Mouse (Mus musculus) forebrain, embryonic 13.5 days (tissue): ENCODE measurements at regions not wholly inside any gene's neighbourhood (a gene's known extent, or its start where the extent isn't known, plus 50 kb on each side); places are given as distances from the start of the nearest gene placed in this dataset.

Source experiments
- ATAC-seq: fragments of 200-750 bp; cut with Nextera tagmentation; 2 replicates; pipeline ENCODE4 v1.8.0; 2017
- H3K27ac ChIP-seq: fragments of 300-500 bp; sonication (generic); 2 replicates; pipeline ENCODE4 v1.5.1; 2015; ENCODE audit warnings: inconsistent platforms, mild to moderate bottlenecking, moderate library complexity
- H3K27me3 ChIP-seq: fragments of 300-500 bp; sonication (generic); 2 replicates; pipeline ENCODE4 v1.6.1; 2015; ENCODE audit warnings: mild to moderate bottlenecking, inconsistent platforms
- H3K36me3 ChIP-seq: fragments of 300-500 bp; sonication (generic); 2 replicates; pipeline ENCODE4 v1.6.1; 2015; ENCODE audit warnings: mild to moderate bottlenecking, inconsistent platforms; ENCODE audit not compliant: poor library complexity, severe bottlenecking
- H3K4me1 ChIP-seq: fragments of 300-500 bp; sonication (generic); 2 replicates; pipeline ENCODE4 v1.6.1; 2015; ENCODE audit warnings: inconsistent platforms
- H3K4me2 ChIP-seq: fragments of 300-500 bp; sonication (generic); 2 replicates; pipeline ENCODE4 v1.6.1; 2015; ENCODE audit warnings: inconsistent platforms, mild to moderate bottlenecking, moderate library complexity
- H3K4me3 ChIP-seq: fragments of 300-500 bp; sonication (generic); 2 replicates; pipeline ENCODE4 v1.5.1; 2015; ENCODE audit warnings: mild to moderate bottlenecking, inconsistent platforms
- H3K9ac ChIP-seq: fragments of 300-500 bp; sonication (generic); 2 replicates; pipeline ENCODE4 v1.6.1; 2015; ENCODE audit warnings: mild to moderate bottlenecking, inconsistent platforms
- H3K9me3 ChIP-seq: fragments of 300-500 bp; sonication (generic); replicated peaks from 2 replicates; pipeline ENCODE4 v1.6.1; 2016; ENCODE audit warnings: inconsistent platforms
- WGBS: fragments of 180-500 bp; shearing (Covaris S2); methylation state at CpG from one replicate; pipeline ENCODE4 v1.1.7; 2015; 5-methylcytosine and 5-hydroxymethylcytosine counted together

GRCm38 (mm10) chr7:71648314-71648713 lies 297.0 kb upstream of the Gm10295 start:
- Histone ChIP-seq H3K27me3 (no peaks in the 10 kb centered on the region), H3K4me2 (no peak overlapping the region), H3K4me3 (no peak overlapping the region), H3K36me3 (no peaks in the 10 kb centered on the region), H3K4me1 (no peaks in the 10 kb centered on the region), H3K9ac (no peak overlapping the region), H3K9me3 (no peaks in the 10 kb centered on the region), H3K27ac (no peak overlapping the region)
- 85% methylated on average over 6 of the region's 6 CpGs for WGBS
- no peak for ATAC-seq

DNA sequence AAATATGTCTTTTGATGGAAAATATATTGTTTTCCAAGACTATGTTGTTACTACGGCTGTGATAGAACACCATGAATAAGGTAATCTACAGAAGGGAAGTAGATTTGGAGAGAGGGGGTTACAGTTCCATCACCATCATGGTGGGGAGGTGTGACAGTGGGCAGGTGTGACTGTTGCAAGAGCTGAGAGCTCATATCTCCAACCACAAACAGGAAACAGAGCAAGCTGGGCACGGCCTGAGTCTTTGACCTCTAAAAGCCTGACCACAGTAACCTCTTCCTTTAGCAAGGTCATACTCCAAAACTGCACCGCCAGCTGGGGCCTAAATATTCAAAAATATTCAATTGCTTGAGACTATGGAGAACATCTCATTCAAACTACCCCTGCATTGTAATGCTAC lies 295.7 kb upstream of the Gm10295 start:
- Histone ChIP-seq H3K4me2 (no peak overlapping the region), H3K27ac (no peak overlapping the region)
- 92% methylated on average over 3 of the region's 3 CpGs for WGBS

DNA sequence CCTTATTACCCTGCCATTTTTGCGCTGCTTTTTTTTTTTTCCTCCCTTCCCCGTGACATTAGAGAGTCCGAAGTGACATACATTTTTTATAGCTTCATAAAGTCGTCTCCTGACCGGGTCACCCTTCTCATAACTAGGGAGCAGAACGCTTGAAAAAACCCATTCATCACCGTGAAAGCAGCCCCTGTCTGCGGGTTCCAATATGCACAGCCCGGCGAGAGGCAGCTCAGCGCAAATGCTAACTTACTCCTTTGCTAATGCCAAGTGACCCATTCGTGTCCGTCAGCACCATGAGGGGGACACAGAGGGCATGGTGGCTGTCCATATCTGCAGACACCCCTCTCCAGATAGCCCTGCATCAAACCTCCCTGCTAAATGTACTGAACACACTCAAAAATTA lies 271.8 kb upstream of the Gm10295 start:
- Histone ChIP-seq H3K27ac (no peak overlapping the region), H3K4me3 (no peak overlapping the region), H3K27me3 (no peaks in the 10 kb centered on the region), H3K9ac (no peak overlapping the region), H3K9me3 (no peaks in the 10 kb centered on the region), H3K4me2 (peak overlapping the region; percentile 31), H3K36me3 (no peaks in the 10 kb centered on the region), H3K4me1 (no peaks in the 10 kb centered on the region)
- ATAC-seq, result no peak
- 43% methylated on average over 13 of the region's 13 CpGs for WGBS

More for the DNA sequence above, 295.7 kb upstream of the Gm10295 start:
- Histone ChIP-seq H3K36me3 (no peaks in the 10 kb centered on the region), H3K9me3 (no peaks in the 10 kb centered on the region), H3K4me3 (no peak overlapping the region), H3K4me1 (no peaks in the 10 kb centered on the region), H3K9ac (no peak overlapping the region), H3K27me3 (no peaks in the 10 kb centered on the region)
- no peak for ATAC-seq

DNA sequence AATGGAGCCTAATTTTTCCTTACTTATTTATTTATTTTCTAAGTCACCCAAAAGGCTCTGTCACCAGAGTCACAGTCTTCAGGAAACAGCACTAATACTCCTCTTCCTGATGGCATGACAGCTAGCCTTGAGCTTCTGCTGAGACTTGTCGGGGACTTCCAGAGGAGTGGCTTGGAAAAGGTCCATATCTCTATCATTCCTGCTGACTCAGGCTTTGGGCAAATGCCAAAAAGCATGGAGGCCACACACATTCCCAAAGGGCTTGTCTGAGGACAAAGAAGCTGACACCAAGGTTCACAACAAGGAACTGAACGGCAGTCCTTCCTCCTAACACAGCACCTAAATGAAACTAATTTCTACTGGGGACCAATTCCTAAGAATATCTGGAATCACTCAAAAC lies 251.9 kb upstream of the Gm10295 start:
- H3K4me1 ChIP-seq, result peaks cover 8% of the 10 kb centered on the region; the same call in 1 of the 2 replicates
- H3K27ac ChIP-seq, result no peak overlapping the region
- no peak overlapping the region for H3K4me3 ChIP-seq
- H3K9me3 ChIP-seq, result no peaks in the 10 kb centered on the region
- H3K4me2 ChIP-seq, result no peak overlapping the region
- 51% methylated on average over 2 of the region's 2 CpGs for WGBS
- no peak for ATAC-seq
- H3K27me3 ChIP-seq, result no peaks in the 10 kb centered on the region
- H3K36me3 ChIP-seq, result no peaks in the 10 kb centered on the region
- no peak overlapping the region for H3K9ac ChIP-seq

GRCm38 (mm10) chr7:71596780-71597179 lies 245.5 kb upstream of the Gm10295 start:
- 88% methylated on average over 3 of the region's 3 CpGs for WGBS
- Histone ChIP-seq H3K4me3 (no peak overlapping the region), H3K36me3 (no peaks in the 10 kb centered on the region), H3K27me3 (no peaks in the 10 kb centered on the region), H3K4me1 (no peaks in the 10 kb centered on the region), H3K4me2 (no peak overlapping the region), H3K9me3 (no peaks in the 10 kb centered on the region), H3K9ac (no peak overlapping the region), H3K27ac (no peak overlapping the region)
- no peak for ATAC-seq

DNA sequence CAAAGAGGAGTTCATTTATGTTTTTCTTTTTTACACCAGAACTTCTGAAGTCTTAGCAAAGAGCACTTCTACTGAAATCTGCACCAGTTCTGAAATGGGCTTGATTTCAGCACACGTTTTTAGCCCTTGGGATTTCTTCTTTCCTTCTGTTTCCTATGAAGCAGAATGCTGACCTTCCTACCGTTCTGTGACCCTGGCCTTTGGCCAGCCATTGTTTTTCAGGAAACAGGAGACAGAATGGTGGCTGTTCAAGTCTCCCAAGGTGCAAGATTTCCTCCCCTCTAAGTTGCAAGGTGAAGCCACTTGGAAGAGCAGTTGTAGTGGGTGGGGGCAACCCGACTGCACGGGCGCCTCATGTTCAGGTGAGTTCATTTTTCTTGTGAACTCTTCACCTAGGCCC lies 236.3 kb upstream of the Gm10295 start:
- ATAC-seq, result no peak
- H3K9me3 ChIP-seq, result no peaks in the 10 kb centered on the region
- WGBS, result 81% methylated on average over 5 of the region's 5 CpGs

GRCm38 (mm10) chr7:71583443-71584055 lies 232.3 kb upstream of the Gm10295 start:
- no peak overlapping the region for H3K4me2 ChIP-seq
- no peaks in the 10 kb centered on the region for H3K9me3 ChIP-seq
- H3K27ac ChIP-seq, result no peak overlapping the region
- H3K9ac ChIP-seq, result no peak overlapping the region
- no peak overlapping the region for H3K4me3 ChIP-seq
- no peaks in the 10 kb centered on the region for H3K27me3 ChIP-seq
- no peak for ATAC-seq
- no peaks in the 10 kb centered on the region for H3K36me3 ChIP-seq
- 58% methylated on average over 1 of the region's 1 CpGs for WGBS
- H3K4me1 ChIP-seq, result no peaks in the 10 kb centered on the region

More for the DNA sequence above, 236.3 kb upstream of the Gm10295 start:
- no peaks in the 10 kb centered on the region for H3K36me3 ChIP-seq
- no peak overlapping the region for H3K4me2 ChIP-seq
- H3K4me3 ChIP-seq, result no peak overlapping the region
- H3K9ac ChIP-seq, result no peak overlapping the region
- H3K4me1 ChIP-seq, result no peaks in the 10 kb centered on the region
- no peaks in the 10 kb centered on the region for H3K27me3 ChIP-seq
- no peak overlapping the region for H3K27ac ChIP-seq

DNA sequence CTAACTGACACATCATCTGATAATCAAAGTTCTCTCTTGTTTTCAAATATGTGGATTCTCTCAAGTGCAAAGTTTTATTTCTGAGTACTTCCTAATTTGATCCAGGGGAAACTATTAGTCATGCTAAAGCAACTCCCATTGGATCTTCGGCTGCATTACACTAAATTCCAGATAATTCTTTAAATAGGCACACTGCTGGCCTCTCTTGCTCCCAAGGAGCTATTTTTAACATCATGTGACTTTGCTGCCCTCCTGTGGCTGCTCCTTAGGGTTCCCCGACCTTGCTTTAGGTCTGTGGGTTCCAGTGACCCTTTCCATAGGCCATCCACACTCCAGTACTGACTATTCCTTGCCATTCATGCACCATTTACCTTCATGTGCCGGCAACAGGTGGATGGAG lies 230.5 kb upstream of the Gm10295 start:
- Histone ChIP-seq H3K9me3 (no peaks in the 10 kb centered on the region), H3K4me3 (no peak overlapping the region), H3K9ac (no peak overlapping the region), H3K4me2 (no peak overlapping the region), H3K36me3 (no peaks in the 10 kb centered on the region), H3K27ac (no peak overlapping the region), H3K4me1 (no peaks in the 10 kb centered on the region), H3K27me3 (no peaks in the 10 kb centered on the region)
- ATAC-seq, result no peak
- 37% methylated on average over 3 of the region's 3 CpGs for WGBS

DNA sequence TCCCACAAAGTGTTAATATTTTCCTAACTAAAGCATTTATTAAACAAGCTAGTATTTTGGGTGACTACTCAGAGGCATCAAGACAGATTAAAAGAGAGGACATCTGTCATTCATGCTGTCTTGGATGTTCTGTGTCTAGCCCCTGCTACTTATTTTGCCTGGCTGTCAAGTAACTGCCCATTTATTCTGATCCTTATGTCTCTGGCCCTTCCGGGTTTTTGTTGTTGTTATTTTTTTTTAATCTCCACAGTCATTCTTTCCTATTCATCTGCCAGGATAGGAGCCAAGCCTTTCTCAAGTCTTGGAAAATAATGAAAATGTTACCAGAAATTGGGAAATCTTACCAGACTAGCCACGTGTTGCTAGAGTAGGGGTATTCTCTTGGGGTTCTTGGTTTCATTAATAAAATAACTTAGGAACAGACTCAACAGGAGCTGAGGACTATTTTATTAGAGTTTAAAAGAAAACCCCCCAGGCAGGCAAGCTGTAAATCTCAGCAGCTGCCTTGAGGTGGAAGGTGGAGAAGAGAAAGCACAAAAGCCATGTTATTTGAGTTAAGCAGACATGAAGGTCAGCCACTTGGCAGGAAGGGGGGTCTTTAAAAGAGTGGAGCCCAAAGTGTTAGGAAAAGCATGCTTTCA lies 209.1 kb upstream of the Gm10295 start:
- no peak overlapping the region for H3K4me2 ChIP-seq
- H3K9ac ChIP-seq, result no peak overlapping the region
- no peaks in the 10 kb centered on the region for H3K36me3 ChIP-seq
- no peak for ATAC-seq
- H3K4me3 ChIP-seq, result no peak overlapping the region
- no peak overlapping the region for H3K27ac ChIP-seq
- no peaks in the 10 kb centered on the region for H3K4me1 ChIP-seq
- no peaks in the 10 kb centered on the region for H3K27me3 ChIP-seq
- no peaks in the 10 kb centered on the region for H3K9me3 ChIP-seq
- WGBS, result 48% methylated on average over 2 of the region's 2 CpGs

GRCm38 (mm10) chr7:71556473-71556872 lies 205.2 kb upstream of the Gm10295 start:
- no peak overlapping the region for H3K9ac ChIP-seq
- ATAC-seq, result no peak
- no peak overlapping the region for H3K27ac ChIP-seq
- 95% methylated on average over 5 of the region's 5 CpGs for WGBS
- H3K4me3 ChIP-seq, result no peak overlapping the region
- H3K4me1 ChIP-seq, result no peaks in the 10 kb centered on the region
- H3K9me3 ChIP-seq, result no peaks in the 10 kb centered on the region
- no peak overlapping the region for H3K4me2 ChIP-seq
- H3K36me3 ChIP-seq, result no peaks in the 10 kb centered on the region
- no peaks in the 10 kb centered on the region for H3K27me3 ChIP-seq

- H3K4me3 ChIP-seq, result no peak overlapping the region
- no peak overlapping the region for H3K27ac ChIP-seq
- no peaks in the 10 kb centered on the region for H3K27me3 ChIP-seq
- no peaks in the 10 kb centered on the region for H3K4me1 ChIP-seq
- no peak overlapping the region for H3K4me2 ChIP-seq
- 81% methylated on average over 3 of the region's 3 CpGs for WGBS
- no peaks in the 10 kb centered on the region for H3K9me3 ChIP-seq
- H3K36me3 ChIP-seq, result no peaks in the 10 kb centered on the region
- H3K9ac ChIP-seq, result no peak overlapping the region
- ATAC-seq, result no peak
Measured at GRCm38 (mm10) chr7:71555476-71555875, 204.2 kb upstream of the Gm10295 start.

GRCm38 (mm10) chr7:71546606-71547213 lies 195.4 kb upstream of the Gm10295 start:
- Histone ChIP-seq H3K36me3 (no peaks in the 10 kb centered on the region), H3K9ac (no peak overlapping the region), H3K27me3 (no peaks in the 10 kb centered on the region), H3K27ac (no peak overlapping the region), H3K9me3 (no peaks in the 10 kb centered on the region), H3K4me2 (no peak overlapping the region), H3K4me3 (no peak overlapping the region), H3K4me1 (peaks cover 5% of the 10 kb centered on the region; the same call in 1 of the 2 replicates)
- peak; percentile 73 for ATAC-seq
- WGBS, result 57% methylated on average over 6 of the region's 6 CpGs
